Mouse (Mus musculus) olfactory bulb, adult 2 months (tissue): ENCODE measurements around the gene Zfp62. TPM values are rescaled to one million over a fixed set of nuclear protein-coding genes. Genes with fewer than 3 reads are reported as not detected.

Experiments
- H3K27ac ChIP-seq: fragments of 200-500 bp; 2 replicates; pipeline ENCODE4 v1.5.1; 2012; ENCODE audit warnings: low read depth, low read length; ENCODE audit not compliant: insufficient read depth
- H3K4me1 ChIP-seq: fragments of 200-500 bp; 2 replicates; pipeline ENCODE4 v1.6.1; 2012; ENCODE audit warnings: low read length; ENCODE audit not compliant: control insufficient read depth, insufficient read depth
- H3K4me3 ChIP-seq: fragments of 200-500 bp; 2 replicates; pipeline ENCODE4 v1.5.1; 2012; ENCODE audit warnings: mild to moderate bottlenecking, low read depth, low read length, moderate library complexity; ENCODE audit not compliant: insufficient read depth
- CTCF ChIP-seq: fragments of 200-500 bp; IDR thresholded peaks from 2 replicates; pipeline ENCODE4 v1.5.1; 2012; ENCODE audit warnings: low read depth, mild to moderate bottlenecking, low read length, moderate library complexity; ENCODE audit not compliant: insufficient read depth
- POLR2A ChIP-seq: fragments of 200-500 bp; IDR thresholded peaks from 2 replicates; pipeline ENCODE4 v1.6.1; 2012; ENCODE audit warnings: mild to moderate bottlenecking, low read depth, low read length, moderate library complexity; ENCODE audit not compliant: insufficient read depth
- WGBS: fragments of 180-500 bp; shearing (Covaris S2); methylation state at CpG from one replicate; pipeline ENCODE4 v1.1.7; 2018; 5-methylcytosine and 5-hydroxymethylcytosine counted together
- polyA plus RNA-seq: library from polyadenylated mRNA; stranded (reverse); fragments of >200 nt; gene quantifications from 2 replicates; pipeline ENCODE4 v1.2.4, GENCODE M21; 2012; ENCODE audit warnings: low replicate concordance; ENCODE audit not compliant: missing spikeins, insufficient read depth, insufficient read length

Zfp62 gene
- polyA plus RNA-seq, 1 experiment, result not detected

GRCm38 (mm10) chr11:49235459-49236207, 32.5 kb downstream of the Zfp62 start:
- WGBS, result 51% methylated on average over 3 of the region's 3 CpGs
- no peak for TF ChIP-seq CTCF
- TF ChIP-seq POLR2A, result no peak

GRCm38 (mm10) chr11:49236891-49237290, 33.8 kb downstream of the Zfp62 start:
- H3K4me1 ChIP-seq, result no peaks in the 10 kb centered on the region
- no peak overlapping the region for H3K27ac ChIP-seq
- WGBS, result 48% methylated on average over 1 of the region's 1 CpGs
- no peak overlapping the region for H3K4me3 ChIP-seq
- TF ChIP-seq POLR2A, result no peak
- TF ChIP-seq CTCF, result no peak

More at GRCm38 (mm10) chr11:49235459-49236207, 32.5 kb downstream of the Zfp62 start:
- no peak overlapping the region for H3K27ac ChIP-seq
- H3K4me3 ChIP-seq, result no peak overlapping the region
- no peaks in the 10 kb centered on the region for H3K4me1 ChIP-seq

DNA sequence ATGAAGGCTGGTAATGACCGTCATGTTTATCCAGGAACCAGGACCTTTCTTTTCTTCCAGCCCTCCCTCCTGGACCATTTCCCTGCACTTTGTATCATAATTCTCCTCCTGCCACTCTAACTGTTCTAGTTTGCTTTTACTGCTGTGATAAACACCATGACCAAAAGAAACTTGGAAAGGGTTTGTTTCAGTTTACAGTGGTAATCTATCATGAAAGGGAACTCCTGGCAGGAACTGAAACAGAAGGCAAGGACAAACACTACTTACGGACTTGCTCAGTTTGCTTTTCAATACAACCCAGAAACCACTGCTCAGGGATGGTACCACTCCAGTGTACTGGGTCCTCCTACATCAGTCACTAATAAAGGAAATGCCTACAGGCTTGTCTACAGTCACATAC, 34.4 kb downstream of the Zfp62 start:
- Histone ChIP-seq H3K4me1 (no peaks in the 10 kb centered on the region), H3K27ac (no peak overlapping the region), H3K4me3 (no peak overlapping the region)
- 60% methylated on average over 2 of the region's 2 CpGs for WGBS
- TF ChIP-seq POLR2A (no peak), CTCF (no peak)

GRCm38 (mm10) chr11:49240310-49240709, 37.2 kb downstream of the Zfp62 start:
- 91% methylated on average over 1 of the region's 1 CpGs for WGBS
- Histone ChIP-seq H3K4me3 (no peak overlapping the region), H3K4me1 (peaks cover 3% of the 10 kb centered on the region), H3K27ac (no peak overlapping the region)
- no peak for TF ChIP-seq CTCF
- no peak for TF ChIP-seq POLR2A

GRCm38 (mm10) chr11:49240874-49241273, 37.8 kb downstream of the Zfp62 start:
- WGBS, result 79% methylated on average over 4 of the region's 4 CpGs
- Histone ChIP-seq H3K27ac (no peak overlapping the region), H3K4me1 (peaks cover 6% of the 10 kb centered on the region), H3K4me3 (no peak overlapping the region)
- TF ChIP-seq CTCF, result no peak
- TF ChIP-seq POLR2A, result no peak

DNA sequence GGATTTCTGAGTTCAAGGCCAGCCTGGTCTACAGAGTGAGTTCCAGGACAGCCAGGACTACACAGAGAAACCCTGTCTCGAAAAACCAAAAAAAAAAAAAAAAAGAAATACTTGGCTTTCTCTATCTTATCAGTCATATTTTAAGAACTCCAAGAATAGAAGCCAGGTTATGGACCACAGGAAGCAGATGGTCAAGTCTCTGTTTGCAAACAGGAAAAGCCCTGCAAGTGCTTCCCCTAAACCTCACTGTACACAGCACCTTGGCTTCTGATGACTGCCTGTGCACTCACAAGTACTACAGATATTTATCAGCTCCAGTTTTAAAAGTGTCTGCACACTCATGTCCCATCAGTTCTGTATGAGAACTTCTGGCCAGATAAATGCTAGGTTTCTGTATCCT, 38.4 kb downstream of the Zfp62 start:
- Histone ChIP-seq H3K4me1 (peaks cover 6% of the 10 kb centered on the region), H3K27ac (no peak overlapping the region), H3K4me3 (no peak overlapping the region)
- TF ChIP-seq POLR2A (no peak), CTCF (no peak)
- 89% methylated on average over 1 of the region's 1 CpGs for WGBS

DNA sequence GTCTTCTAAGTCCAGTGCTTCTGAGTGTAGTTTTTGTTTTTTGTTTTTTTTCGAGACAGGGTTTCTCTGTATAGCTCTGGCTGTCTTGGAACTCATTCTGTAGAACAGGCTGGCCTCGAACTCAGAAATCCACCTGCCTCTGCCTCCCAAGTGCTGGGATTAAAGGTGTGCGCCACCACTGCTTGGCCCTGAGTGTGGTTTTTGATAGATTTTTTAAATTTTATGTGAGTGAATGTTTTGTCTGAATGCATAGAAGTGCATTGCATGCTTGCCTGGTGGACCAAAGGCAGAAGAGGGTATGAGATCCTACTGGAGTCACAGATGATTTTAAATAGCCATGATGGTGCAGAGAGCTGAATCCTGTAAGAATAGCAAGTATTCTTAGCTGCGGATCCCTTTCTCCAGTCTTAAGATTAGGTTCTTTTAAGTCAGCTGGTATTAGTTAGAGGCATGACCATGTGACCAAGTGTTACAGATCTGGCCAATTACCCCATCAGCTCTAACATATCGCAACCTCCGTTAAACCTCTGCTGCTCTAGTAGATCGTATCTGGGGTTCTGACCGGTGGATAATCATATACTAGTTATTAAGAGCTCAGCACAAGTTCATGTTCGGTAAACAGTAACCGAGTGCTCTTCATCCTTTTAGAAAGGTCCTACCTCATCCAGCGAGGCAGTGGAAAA, 40.0 kb downstream of the Zfp62 start:
- peaks cover 6% of the 10 kb centered on the region for H3K4me1 ChIP-seq
- TF ChIP-seq POLR2A, result no peak
- H3K4me3 ChIP-seq, result peak overlapping the region; percentile 86
- 17% methylated on average over 11 of the region's 11 CpGs for WGBS
- H3K27ac ChIP-seq, result peak overlapping the region; percentile 54

DNA sequence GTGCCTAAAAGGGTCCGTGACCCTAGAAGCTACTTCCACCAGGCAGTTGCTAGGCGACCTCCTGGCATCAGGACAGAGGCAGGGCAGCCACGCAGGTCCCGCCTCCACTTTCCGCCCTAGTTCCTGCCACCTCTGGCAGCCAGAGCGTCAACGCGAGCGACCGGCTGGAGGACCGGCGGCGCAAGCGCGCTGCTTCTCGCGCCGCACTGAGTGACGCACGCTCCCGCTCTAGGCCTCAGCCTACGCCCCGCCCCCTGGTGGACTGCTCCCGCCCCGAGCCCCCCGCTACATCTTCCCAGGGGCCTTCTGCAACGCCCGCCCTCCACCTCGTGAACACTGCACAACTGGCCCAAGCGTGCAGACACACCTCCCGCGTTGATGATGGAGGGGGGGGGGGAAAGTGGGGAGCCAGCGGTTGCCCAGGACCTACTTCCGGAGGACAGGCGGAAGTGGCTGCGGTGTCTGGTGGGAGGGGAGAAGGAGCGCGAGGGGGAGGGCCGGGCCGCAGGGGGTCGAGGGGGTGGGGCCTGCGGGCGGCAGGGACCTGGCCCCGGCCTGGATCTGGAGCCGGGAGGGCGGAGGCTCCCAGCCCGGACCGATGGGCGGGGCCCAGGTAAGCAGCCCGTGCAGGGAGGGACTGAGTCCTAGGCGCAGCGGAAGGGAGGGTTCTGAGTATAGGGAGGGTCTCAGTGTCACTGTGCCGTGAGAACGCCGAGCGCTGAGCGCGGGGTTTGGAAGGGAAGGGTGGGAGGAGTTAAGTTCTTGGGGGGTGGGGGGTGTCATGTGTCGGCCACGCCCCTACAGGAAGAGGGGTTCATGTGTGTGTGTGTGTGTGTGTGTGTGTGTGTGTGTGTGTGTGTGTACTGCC, 40.9 kb downstream of the Zfp62 start, which contains the start of gene Mgat1:
Gene Mgat1, plus strand, starts transcription at position 465 of the 868 bp plus-strand sequence.
- Histone ChIP-seq H3K27ac (peak within 1 kb of the TSS; percentile 83), H3K4me1 (peaks cover 10% of the 10 kb centered on the region), H3K4me3 (peak within 1 kb of the TSS; percentile 86)
- WGBS, result under 1% methylated on average over 60 of the region's 60 CpGs
- TF ChIP-seq POLR2A (peak; percentile 19; the same call in 1 of the 2 replicates), CTCF (no peak)
